Mouse (Mus musculus): ENCODE data around the gene Xpnpep3. TPM values are rescaled to one million over a fixed set of nuclear protein-coding genes. Genes with fewer than 3 reads are reported as not detected.
"Not testable (repeated sequence)": the region's sequence is repeated elsewhere in the genome, so short reads cannot be mapped to it uniquely, and the experiment has no call there.

Gene Xpnpep3
- polyA plus RNA-seq, 2 experiments from 2014 or later, result 8.6 to 9.4 TPM

DNA sequence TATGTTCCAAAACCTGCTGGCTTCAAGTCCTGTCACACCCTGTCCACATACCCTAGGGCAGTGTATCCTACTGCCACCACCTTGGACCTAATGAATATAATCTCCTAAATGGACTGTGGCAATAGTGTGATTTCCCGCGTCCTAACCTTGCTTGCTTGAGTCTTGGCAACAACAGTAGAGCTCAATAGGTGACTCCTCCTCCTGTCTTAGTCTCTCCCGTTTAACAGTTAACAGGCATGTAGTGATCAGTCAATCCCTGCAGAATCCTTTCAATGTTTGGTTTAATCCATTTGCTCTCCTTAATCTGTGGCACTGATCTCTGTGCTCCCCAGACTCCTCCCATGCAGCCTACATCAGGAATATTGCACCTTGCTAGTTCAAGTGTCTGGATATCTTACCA lies 5.1 kb downstream of the Xpnpep3 start:
- ATAC-seq, result no peak

DNA sequence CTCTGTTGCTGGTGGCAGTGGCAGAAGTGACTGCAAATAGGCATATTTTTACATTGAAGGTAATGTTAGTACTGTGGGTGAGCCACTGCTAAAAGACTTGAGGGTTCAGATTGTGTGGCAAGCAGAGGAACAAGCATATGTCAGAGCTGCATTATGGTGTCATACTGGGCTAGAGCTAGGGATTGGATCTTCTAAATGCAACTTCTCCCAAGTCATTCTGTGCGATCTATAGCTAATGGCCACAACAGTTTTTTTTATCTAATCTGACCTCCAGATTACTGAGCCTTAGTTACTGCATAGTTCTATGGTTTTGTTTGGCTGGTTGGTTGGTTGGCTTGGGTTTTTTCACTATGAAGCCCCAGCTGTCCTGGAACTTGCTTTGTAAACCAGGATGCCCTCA lies 8.3 kb downstream of the Xpnpep3 start, which contains the start of gene Dnajb7:
TSS of gene Dnajb7 (minus strand) at position 101 of the 400 bp plus-strand sequence.
- no peak for ATAC-seq

DNA sequence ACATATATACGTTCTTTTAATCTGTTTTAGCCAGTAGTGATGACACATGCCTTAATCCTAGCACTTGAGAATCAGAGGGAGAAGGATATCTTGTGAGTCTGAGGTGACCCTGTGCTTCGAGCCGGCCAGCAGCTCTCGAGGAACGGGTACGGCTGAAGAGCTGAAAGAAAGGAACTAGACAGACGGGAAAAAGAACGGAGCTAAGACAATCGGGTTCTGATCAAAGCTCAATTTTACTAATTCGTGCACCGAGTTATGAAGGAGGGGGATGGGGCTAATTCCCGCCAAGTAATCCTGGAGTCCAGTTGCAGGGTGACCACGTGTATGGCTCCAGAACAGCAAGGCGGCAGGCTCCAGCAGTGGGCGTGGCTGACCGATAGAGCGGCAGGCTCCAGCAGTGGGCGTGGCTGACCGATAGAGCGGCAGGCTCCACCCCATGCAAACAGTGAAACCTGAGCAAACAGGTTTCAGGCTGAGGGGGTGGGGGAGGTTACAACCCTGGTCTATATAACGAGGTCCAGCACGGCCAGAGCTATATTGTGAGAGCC lies 16.9 kb downstream of the Xpnpep3 start:
- peak; percentile 61 for ATAC-seq

DNA sequence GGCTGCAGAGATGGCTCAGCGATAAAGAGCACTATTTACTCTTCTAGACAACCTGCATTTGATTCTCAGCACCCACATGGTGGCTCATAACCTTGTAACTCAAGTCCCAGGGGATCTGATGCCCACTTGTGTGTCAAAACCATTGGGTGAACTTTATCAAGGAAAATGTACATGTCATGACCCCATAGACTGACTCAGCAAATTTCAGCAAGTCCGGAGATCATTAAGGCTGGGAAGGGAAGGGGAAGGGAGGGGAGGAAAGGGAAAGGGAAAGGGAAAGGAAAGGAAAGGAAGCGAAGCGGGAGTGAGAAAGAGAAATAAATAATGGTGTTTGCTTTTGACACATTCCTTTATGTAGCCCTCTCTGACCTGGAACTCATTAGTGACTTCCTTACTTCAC lies 18.1 kb downstream of the Xpnpep3 start:
- ATAC-seq, result no peak

DNA sequence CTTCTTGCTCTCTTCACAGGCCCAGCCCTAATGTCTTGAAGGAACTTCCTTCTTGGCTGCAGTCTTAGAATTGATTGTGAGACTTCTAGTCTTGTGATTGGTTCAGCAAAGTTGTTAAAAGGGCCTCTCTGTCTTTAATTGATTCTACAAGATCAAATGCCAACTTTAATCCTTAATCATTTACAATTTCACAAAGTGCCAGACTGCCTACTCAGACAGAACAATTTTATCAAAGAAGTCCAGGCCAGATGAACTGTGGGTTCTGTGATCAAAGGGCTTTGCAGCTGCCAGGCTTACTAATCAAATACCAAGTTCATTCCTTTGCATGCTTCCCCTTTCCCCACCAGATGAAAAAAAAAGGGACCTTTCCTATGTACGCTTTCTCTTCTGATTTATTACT lies 21.5 kb downstream of the Xpnpep3 start:
- ATAC-seq, result no peak

DNA sequence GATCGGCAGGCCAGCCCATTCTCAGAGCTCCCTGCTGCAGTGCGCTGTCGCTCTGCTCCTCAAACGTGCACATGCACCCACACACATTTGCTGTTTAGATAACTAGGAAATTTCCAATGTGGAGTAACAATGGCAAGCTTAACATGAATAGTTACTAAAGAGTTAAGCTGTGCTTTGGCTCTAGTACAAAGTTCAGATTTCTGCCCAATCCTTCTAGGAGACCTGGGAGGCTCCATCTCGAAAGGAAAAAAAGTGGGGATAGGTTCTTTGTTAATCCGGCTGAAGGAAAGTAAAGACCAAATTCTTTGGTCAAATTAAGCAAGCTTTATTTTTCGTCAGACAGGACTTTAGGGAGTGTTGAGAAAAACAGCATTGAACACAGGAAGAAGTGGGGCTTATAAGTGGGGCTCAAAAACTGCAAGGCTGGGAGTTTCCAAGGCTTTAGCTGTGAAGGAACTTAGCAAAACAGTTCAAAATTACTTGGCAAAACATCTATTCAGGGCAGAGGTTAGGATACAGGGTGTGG lies 22.3 kb downstream of the Xpnpep3 start:
- ATAC-seq, result no peak

DNA sequence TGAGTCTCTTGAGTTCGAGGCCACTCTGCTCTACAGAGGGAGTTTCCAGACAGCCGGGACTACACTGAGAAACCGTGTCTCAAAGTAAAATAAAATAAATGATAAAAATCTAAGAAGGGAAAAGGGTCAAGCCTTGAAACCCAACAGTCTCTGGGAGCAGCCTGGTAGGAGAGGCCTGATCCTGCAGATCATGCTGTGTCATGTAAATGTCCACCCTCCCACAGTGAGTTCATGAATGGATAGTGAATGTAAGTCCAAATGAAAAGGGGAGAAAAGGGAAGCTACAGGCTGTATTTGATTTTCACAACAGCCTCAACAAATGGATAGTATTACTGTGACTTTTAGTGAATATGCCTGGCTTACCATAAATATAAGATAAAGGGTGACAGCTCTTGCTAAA lies 25.4 kb downstream of the Xpnpep3 start:
- ATAC-seq, result no peak

DNA sequence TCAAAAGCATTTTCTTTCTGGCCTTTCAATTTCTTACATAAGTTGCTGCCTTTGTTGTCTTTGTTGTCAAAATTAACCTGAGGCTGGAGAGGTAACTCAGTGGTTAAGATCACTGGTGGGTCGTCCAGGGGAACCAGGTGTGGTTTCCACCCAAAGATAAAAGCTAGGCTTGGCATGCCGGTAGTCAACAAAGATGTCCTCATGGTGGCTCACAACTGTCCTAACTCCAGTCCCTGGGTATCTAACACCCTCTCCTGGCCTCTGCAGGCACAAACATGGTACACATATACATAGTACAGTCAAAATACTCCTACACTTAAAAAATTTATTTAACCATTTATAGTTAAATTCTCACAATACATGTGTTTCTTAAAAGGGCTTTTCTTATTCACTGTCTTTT lies 28.0 kb downstream of the Xpnpep3 start:
- ATAC-seq, result no peak

DNA sequence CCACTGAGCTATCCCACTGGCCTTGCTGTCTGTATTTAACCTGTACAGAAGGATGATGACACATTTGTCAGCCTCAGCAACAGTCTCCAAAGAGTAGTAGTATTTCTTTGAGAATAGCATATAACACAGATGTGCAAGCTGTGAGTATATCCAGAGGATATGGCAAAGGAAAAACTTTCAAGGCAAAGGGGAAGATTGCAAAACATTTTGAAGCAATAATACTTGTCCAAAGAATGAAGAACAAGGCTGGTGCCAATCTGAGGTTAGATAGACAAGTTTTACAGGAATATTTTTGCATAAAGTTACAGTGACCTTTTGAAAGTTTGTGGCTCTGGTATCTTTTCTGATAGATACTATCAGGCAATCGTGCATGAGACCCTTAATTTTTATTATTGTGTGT lies 31.3 kb downstream of the Xpnpep3 start:
- no peak for ATAC-seq

DNA sequence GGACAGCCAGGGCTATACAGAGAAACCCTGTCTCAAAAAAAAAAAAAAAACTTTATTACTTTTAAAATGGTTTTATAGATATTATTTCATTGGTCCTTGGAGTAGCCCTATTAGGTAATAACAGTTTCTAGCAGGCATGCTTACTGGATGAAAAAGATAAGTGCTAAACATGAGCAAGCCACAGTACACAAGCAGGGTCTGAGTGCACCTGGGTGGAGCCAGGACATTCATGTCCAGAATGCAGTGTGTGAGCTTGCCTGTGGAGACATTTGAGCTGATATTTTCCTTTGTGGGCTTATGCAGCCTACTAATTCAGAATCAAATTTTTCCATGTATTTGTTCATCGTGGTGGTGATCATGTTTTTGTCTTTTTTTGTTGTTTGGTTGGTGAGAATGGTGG lies 38.4 kb downstream of the Xpnpep3 start:
- no peak for ATAC-seq

DNA sequence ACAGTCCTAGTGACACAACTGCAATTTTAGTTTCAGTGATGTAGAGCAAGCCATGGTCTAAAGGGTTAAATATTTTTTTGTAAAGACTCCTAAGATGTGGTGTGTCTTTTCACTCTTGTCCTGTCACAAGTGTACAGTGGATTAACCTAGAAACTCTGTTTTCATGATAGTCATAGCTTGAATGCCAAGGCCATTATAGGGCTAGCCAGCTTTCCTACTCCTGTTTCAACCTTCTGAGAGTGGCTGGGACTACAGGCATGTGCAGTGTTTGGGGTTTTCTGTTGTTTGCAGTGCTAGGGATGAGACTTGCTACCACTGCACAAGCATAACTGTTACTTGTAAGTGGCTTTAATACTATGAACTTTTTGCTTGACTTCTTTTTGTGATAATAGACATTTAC lies 39.3 kb downstream of the Xpnpep3 start:
- no peak for ATAC-seq

DNA sequence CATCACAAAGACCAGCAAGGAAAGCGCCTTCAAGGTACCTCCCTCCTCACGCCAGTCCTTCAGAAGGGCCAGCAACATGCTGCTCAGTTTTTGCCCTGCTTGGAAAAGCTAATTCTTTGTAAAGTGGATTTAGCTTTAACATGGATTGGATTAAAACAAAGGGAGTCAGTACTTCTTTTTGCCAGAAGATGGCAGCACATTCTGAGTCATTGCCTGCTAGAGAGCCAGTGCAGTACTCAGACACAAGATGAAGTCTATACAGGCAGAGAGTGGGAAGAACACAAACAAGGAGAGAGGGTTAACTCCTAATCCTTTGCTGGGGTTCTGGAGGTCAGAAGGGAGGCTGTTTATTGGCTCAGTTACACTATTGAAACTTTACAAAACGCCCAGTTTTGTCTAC lies 48.5 kb downstream of the Xpnpep3 start:
- no peak for ATAC-seq

DNA sequence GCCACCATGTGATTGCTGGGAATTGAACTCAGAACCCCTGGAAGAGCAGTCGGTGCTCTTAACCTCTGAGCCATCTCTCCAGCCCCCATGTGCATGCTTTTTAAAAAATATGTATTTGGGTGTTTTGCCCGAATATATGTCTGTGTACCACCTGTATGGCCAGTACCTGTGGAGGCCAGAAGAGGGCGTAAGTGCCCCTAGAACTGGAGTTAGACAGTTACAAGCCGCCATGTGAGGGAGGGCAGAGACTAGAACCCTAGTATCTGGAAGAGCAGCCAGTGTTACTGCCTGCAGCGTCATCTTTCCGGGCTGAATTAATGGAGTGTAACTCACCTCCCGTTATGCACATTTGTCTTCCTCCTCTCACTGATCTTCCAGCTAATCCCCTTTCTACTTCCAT lies 61.6 kb downstream of the Xpnpep3 start:
- no peak for ATAC-seq

DNA sequence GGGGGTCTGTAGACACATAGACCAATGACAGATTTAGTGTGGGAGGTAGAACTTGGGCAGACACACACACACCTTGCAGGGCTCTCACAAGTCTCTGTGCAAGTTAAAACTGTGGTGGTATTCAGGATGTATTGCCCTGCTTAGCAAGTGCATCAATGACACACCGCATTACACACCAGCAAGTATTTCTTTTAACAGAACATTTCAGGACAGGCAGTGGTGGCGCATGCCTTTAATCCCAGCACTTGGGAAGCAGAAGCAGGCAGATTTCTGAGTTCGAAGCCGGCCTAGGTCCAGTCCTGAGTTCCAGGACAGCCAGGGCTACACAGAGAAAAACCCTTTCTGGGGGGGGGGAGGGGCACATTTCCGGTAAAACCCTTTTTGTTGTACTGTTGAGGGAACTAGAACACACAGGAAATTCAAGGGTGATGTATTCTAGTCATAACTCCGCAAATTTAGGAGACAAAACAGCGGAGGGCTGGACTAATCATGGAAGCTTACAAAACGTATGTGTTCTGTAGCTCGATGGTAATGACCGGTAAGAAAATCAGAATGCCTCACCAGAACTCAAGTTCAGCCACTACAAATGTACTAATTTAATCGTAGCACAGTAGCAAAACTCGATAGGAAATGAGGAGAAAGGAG lies 65.2 kb downstream of the Xpnpep3 start:
- ATAC-seq, result no peak

DNA sequence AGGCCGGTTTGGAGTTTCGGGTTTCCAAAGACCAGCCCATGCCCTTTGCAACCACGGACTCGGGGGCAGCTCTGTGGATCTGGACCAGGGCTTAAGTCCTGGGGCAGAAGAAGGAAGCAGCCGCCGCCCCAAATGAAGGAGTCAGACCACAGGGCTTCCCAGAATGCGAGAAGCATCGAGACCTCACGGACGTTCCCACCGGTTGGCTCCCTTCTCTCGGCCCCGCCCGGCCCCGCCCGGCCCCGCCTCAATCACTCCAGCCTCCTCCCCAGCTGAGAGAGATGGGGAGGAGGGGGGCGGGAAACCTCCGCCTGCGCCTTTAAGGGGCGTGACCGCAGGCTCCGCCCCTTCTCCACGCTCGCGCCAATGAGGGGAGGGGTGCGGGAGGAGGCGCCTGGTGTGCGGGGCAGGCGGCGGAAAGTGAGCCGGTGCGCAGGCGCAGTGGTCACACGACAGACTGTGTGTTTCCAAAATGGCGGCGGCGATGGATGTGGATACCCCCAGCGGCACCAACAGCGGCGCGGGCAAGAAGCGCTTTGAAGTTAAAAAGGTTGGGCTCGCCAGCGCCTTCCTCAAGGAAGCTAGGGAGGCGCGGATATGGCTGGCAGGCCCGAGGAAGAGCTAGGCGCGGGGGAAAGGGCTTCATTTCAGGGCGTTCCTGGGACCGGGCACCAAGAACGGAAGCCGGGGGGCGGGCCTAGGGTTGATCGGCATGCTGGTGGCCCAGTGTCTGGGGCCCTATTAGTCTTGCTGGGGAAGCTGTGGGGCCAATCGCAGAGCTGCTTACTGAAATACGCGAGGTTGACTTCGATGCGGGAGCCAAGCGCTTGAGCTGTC lies 66.2 kb downstream of the Xpnpep3 start, which contains the start of gene Rbx1:
TSS of gene Rbx1 (plus strand) at position 396 of the 837 bp plus-strand sequence.
- peak; percentile 92 for ATAC-seq

DNA sequence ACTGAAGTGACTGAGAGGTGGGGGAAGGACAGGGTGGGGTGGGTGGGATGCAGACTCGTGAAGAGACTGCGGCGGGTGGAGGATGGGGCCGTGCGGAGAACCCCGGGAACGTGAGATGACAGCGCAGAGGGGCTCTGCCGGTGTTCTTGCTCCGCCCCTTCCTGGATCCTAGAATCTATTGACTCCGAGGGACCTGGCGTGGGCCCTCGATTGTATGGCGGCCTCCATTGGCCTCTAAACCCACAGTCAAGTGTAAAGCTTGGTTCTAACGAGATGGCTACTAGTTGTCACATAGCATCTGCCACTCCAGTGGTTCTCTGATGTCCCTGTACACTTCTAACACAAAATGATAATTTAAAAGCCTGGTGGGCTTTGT lies 66.8 kb downstream of the Xpnpep3 start:
- ATAC-seq, result no peak

DNA sequence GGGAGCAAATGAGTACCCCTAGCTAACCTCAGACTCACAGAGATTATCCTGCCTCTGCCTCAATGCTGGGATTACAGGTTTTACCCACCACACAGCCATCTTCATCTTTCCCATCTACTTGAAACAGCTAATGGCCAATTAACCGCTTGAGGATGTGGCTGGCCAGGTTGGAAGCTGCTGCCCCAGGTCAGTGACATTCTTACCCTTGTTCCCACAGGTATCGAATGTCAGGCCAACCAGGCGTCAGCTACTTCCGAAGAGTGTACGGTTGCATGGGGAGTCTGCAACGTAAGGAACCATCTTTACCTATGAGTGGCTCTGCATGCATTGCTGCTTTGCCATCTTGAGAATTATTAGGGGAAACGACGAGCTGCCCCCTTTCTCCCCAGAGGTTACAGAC lies 70.8 kb downstream of the Xpnpep3 start:
- ATAC-seq, result no peak

DNA sequence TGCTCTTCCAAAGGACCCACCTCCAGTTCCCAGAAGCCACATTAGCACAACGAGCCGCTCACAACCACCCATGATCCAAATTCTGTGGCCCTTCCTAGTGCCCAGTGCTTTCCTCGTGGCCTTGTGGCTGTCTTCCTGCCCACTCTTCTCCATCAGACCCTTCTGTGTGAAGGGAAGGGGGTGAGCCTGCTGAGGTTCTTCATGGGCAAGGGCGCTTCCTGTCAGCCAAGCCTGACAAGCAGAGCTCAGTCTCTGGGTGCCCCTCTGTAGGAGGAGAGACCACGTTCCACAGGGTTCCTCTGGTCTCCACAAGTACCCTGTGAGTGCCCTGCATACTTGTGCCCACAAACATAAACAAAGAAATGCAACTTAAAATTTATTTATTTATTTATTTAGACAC lies 72.3 kb downstream of the Xpnpep3 start:
- ATAC-seq, result no peak

DNA sequence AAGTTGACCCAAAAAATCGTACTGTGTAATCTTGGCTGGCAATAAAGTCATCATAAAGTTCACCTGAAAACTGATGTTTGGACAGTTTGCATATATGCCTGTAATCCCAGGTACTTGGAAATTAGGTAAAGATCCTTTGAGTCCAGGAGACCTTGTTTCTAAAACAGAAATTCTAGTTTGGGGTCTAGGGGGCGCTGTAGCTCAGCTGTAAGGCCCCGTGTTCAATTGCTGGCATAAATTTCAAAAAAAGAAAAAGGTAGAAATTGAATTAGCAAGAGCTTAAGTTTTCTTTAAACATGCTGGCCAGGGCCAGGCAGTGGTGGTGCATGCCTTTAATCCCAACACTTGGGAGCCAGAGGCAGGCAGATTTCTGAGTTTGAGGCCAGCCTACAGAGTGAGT lies 75.7 kb downstream of the Xpnpep3 start:
- no peak for ATAC-seq

DNA sequence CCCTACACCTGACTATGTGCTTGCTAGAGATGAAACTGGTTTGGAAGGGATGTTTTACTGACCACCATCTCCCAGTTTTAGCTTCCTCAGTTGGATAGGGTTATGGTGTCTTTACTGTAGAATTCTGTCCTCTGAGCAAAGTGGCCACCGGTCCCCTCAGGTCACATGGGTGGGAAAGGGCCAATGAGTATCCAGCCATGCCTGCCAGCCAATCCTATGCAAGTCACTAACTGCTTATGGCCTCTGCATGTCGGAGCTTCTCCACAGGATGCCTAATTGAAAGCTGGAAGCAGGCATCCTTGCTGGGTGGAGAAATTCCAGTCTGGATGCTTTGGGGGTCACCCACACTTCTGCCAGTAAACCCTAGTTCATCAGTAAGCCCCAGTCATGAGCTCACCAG lies 76.7 kb downstream of the Xpnpep3 start:
- ATAC-seq, result no peak

DNA sequence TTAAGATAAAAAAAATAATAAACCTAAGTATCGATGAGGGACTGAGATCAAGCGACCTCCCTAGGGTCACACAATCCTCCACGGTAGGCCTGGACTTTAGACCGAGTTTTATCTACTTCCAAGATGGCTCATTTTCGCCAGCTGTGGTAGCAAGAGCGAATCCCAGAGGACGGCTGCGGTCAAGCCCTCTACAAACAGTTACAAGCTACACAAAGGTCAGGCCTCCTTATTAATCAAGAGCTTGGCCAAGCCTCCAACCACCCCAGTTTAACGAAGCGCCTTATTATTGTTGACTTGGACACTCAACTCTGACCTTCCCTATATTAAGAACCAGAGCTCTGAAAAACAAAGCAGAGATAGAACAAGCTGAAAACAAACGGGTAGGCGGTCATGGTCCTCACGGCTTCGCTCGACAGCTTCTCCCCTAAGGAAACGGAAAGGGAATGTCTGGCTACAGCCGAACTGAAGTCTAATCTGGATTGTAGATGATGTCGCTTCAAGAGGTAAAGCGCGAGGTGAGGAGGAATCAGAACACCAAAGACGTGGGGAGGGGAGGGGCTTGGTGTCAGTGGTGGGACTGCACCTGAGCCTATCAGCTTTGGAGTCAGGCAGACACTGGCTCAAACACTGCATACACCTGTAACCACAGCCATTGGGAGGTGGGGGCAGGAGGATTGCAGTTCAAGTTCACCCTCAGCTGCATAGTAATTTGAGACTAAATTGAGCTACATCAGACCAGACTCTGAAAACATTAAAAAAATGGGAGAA lies 79.7 kb downstream of the Xpnpep3 start:
- no peak for ATAC-seq

DNA sequence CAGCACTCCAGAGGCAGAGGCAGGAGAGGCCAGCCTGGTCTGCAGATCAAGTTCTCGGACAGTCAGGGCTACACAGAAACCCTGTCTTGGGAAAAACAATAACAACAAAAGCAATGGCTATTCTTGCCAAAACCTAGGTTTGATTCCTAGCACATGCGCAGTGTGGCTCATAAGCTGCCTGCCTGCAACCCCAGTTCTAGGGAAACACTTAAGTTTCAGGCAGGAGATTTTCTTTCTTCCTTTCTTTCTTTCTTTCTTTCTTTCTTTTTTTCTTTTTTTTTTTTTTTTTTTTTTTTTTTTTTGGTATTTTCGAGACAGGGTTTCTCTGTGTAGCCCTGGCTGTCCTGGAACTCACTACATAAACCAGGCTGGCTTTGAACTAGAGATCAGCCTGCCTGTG lies 80.3 kb downstream of the Xpnpep3 start:
- not testable (repeated sequence) for ATAC-seq

DNA sequence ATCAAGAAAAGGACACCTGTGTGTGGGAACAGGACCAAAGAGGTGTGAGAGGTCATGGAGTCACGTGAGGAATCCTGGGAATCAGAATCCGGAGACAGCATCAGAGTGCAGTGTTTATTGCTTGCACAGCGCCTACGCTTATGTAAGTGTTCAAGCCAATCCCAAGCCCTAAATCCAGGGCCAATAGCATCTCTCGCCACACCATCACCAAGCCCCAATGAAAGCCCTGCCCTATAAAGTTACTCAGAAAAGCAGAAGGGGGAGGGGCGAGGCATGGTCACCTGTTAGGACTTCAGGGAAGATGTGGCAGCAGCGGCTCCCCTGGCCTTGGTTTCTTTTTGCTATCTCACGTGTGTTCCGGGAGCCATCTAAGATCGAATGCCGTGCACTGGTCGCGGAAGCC lies 81.0 kb downstream of the Xpnpep3 start:
- peak; percentile 84 for ATAC-seq
